Mouse (Mus musculus): ENCODE data around the gene Gm11084. TPM values are rescaled to one million over a fixed set of nuclear protein-coding genes. Genes with fewer than 3 reads are reported as not detected.

The Gm11084 gene
- polyA plus RNA-seq, 1 experiment from 2014 or later = not detected

GRCm38 (mm10) chr2:72970831-72971230, 15.7 kb downstream of the Gm11084 start:
- no peak for ATAC-seq (ENCODE audit: low FRiP score)

GRCm38 (mm10) chr2:72970302-72970701, 16.2 kb downstream of the Gm11084 start:
- Histone ChIP-seq H3K9me3 (ENCODE audit: control insufficient read depth, low read length) (no peaks in the 10 kb centered on the region), H3K9ac (no peak overlapping the region), H3K4me1 (replicated peaks; ENCODE audit: control insufficient read depth, insufficient read depth, low read length) (peaks cover 7% of the 10 kb centered on the region), H3K27me3 (ENCODE audit: control insufficient read depth, insufficient read depth, low read length) (no peaks in the 10 kb centered on the region), H3K27ac (no peak overlapping the region), H3K4me3 (replicated peaks; ENCODE audit: low read length) (no peak overlapping the region), H3K4me2 (replicated peaks) (no peak overlapping the region), H3K36me3 (replicated peaks; ENCODE audit: control insufficient read depth, insufficient read depth) (peaks cover 29% of the 10 kb centered on the region)
- ATAC-seq (ENCODE audit: low FRiP score) = no peak
- WGBS = 93% methylated on average over 4 of the region's 4 CpGs
- DNase-seq (ENCODE audit: low spot score) = no peak

More at GRCm38 (mm10) chr2:72970831-72971230, 15.7 kb downstream of the Gm11084 start:
- Histone ChIP-seq H3K27me3 (ENCODE audit: control insufficient read depth, insufficient read depth, low read length) (no peaks in the 10 kb centered on the region), H3K4me1 (replicated peaks; ENCODE audit: control insufficient read depth, insufficient read depth, low read length) (peaks cover 12% of the 10 kb centered on the region), H3K4me3 (replicated peaks; ENCODE audit: low read length) (no peak overlapping the region), H3K9me3 (ENCODE audit: control insufficient read depth, low read length) (no peaks in the 10 kb centered on the region), H3K27ac (no peak overlapping the region), H3K9ac (no peak overlapping the region), H3K36me3 (replicated peaks; ENCODE audit: control insufficient read depth, insufficient read depth) (peaks cover 33% of the 10 kb centered on the region), H3K4me2 (replicated peaks) (no peak overlapping the region)
- WGBS = 91% methylated on average over 6 of the region's 6 CpGs
- no peak for DNase-seq (ENCODE audit: low spot score)

GRCm38 (mm10) chr2:72968536-72968935, 18.0 kb downstream of the Gm11084 start:
- Histone ChIP-seq H3K27me3 (ENCODE audit: control insufficient read depth, insufficient read depth, low read length) (no peaks in the 10 kb centered on the region), H3K36me3 (replicated peaks; ENCODE audit: control insufficient read depth, insufficient read depth) (peaks cover 29% of the 10 kb centered on the region), H3K4me1 (replicated peaks; ENCODE audit: control insufficient read depth, insufficient read depth, low read length) (no peaks in the 10 kb centered on the region), H3K27ac (no peak overlapping the region), H3K9me3 (ENCODE audit: control insufficient read depth, low read length) (no peaks in the 10 kb centered on the region), H3K4me3 (replicated peaks; ENCODE audit: low read length) (no peak overlapping the region), H3K4me2 (replicated peaks) (no peak overlapping the region), H3K9ac (no peak overlapping the region)
- ATAC-seq (ENCODE audit: low FRiP score) (no peak), DNase-seq (ENCODE audit: low spot score) (no peak)
- 100% methylated on average over 1 of the region's 1 CpGs for WGBS

- no peak overlapping the region for H3K4me3 ChIP-seq (replicated peaks; ENCODE audit: low read length)
- no peak overlapping the region for H3K4me2 ChIP-seq (replicated peaks)
- WGBS = 94% methylated on average over 2 of the region's 2 CpGs
- H3K4me1 ChIP-seq (replicated peaks; ENCODE audit: control insufficient read depth, insufficient read depth, low read length) = no peaks in the 10 kb centered on the region
- ATAC-seq (ENCODE audit: low FRiP score) = no peak
- H3K27me3 ChIP-seq (ENCODE audit: control insufficient read depth, insufficient read depth, low read length) = no peaks in the 10 kb centered on the region
- no peak for DNase-seq (ENCODE audit: low spot score)
- no peak overlapping the region for H3K9ac ChIP-seq
- H3K9me3 ChIP-seq (ENCODE audit: control insufficient read depth, low read length) = no peaks in the 10 kb centered on the region
- no peak overlapping the region for H3K27ac ChIP-seq
- H3K36me3 ChIP-seq (replicated peaks; ENCODE audit: control insufficient read depth, insufficient read depth) = peaks cover 20% of the 10 kb centered on the region
Measured at GRCm38 (mm10) chr2:72965450-72965849, 21.1 kb downstream of the Gm11084 start.

- WGBS = over 99% methylated on average over 3 of the region's 3 CpGs
- no peak overlapping the region for H3K4me2 ChIP-seq (replicated peaks)
- no peak overlapping the region for H3K27ac ChIP-seq
- no peak overlapping the region for H3K4me3 ChIP-seq (replicated peaks; ENCODE audit: low read length)
- peaks cover 21% of the 10 kb centered on the region for H3K36me3 ChIP-seq (replicated peaks; ENCODE audit: control insufficient read depth, insufficient read depth)
- H3K9ac ChIP-seq = no peak overlapping the region
- H3K4me1 ChIP-seq (replicated peaks; ENCODE audit: control insufficient read depth, insufficient read depth, low read length) = no peaks in the 10 kb centered on the region
- H3K9me3 ChIP-seq (ENCODE audit: control insufficient read depth, low read length) = no peaks in the 10 kb centered on the region
- no peak for DNase-seq (ENCODE audit: low spot score)
- no peaks in the 10 kb centered on the region for H3K27me3 ChIP-seq (ENCODE audit: control insufficient read depth, insufficient read depth, low read length)
- no peak for ATAC-seq (ENCODE audit: low FRiP score)
Measured at GRCm38 (mm10) chr2:72956415-72956814, 30.1 kb downstream of the Gm11084 start.

- 98% methylated on average over 3 of the region's 3 CpGs for WGBS
- no peaks in the 10 kb centered on the region for H3K9me3 ChIP-seq (ENCODE audit: control insufficient read depth, low read length)
- no peak overlapping the region for H3K9ac ChIP-seq
- DNase-seq (ENCODE audit: low spot score) (no peak), ATAC-seq (ENCODE audit: low FRiP score) (no peak)
- H3K27ac ChIP-seq = no peak overlapping the region
- no peaks in the 10 kb centered on the region for H3K4me1 ChIP-seq (replicated peaks; ENCODE audit: control insufficient read depth, insufficient read depth, low read length)
- no peak overlapping the region for H3K4me3 ChIP-seq (replicated peaks; ENCODE audit: low read length)
- no peaks in the 10 kb centered on the region for H3K27me3 ChIP-seq (ENCODE audit: control insufficient read depth, insufficient read depth, low read length)
- no peak overlapping the region for H3K4me2 ChIP-seq (replicated peaks)
- H3K36me3 ChIP-seq (replicated peaks; ENCODE audit: control insufficient read depth, insufficient read depth) = peaks cover 18% of the 10 kb centered on the region
Measured at GRCm38 (mm10) chr2:72952979-72953378, 33.5 kb downstream of the Gm11084 start.

GRCm38 (mm10) chr2:72935937-72936336, 50.6 kb downstream of the Gm11084 start:
- H3K4me1 ChIP-seq (replicated peaks; ENCODE audit: control insufficient read depth, insufficient read depth, low read length) = no peaks in the 10 kb centered on the region
- DNase-seq (ENCODE audit: low spot score) (no peak), ATAC-seq (ENCODE audit: low FRiP score) (no peak)
- H3K36me3 ChIP-seq (replicated peaks; ENCODE audit: control insufficient read depth, insufficient read depth) = peaks cover 40% of the 10 kb centered on the region
- no peak overlapping the region for H3K4me3 ChIP-seq (replicated peaks; ENCODE audit: low read length)
- no peak overlapping the region for H3K4me2 ChIP-seq (replicated peaks)
- no peak overlapping the region for H3K27ac ChIP-seq
- no peaks in the 10 kb centered on the region for H3K9me3 ChIP-seq (ENCODE audit: control insufficient read depth, low read length)
- WGBS = 21% methylated on average over 1 of the region's 1 CpGs
- no peaks in the 10 kb centered on the region for H3K27me3 ChIP-seq (ENCODE audit: control insufficient read depth, insufficient read depth, low read length)
- H3K9ac ChIP-seq = no peak overlapping the region

GRCm38 (mm10) chr2:72932186-72932585, 54.3 kb downstream of the Gm11084 start:
- Histone ChIP-seq H3K4me2 (replicated peaks) (no peak overlapping the region), H3K27me3 (ENCODE audit: control insufficient read depth, insufficient read depth, low read length) (no peaks in the 10 kb centered on the region), H3K4me3 (replicated peaks; ENCODE audit: low read length) (no peak overlapping the region), H3K36me3 (replicated peaks; ENCODE audit: control insufficient read depth, insufficient read depth) (peaks cover 15% of the 10 kb centered on the region; the same call in 1 of the 2 replicates), H3K4me1 (replicated peaks; ENCODE audit: control insufficient read depth, insufficient read depth, low read length) (no peaks in the 10 kb centered on the region), H3K9me3 (ENCODE audit: control insufficient read depth, low read length) (no peaks in the 10 kb centered on the region), H3K9ac (no peak overlapping the region), H3K27ac (no peak overlapping the region)
- DNase-seq (ENCODE audit: low spot score) = no peak
- ATAC-seq (ENCODE audit: low FRiP score) = no peak

- no peak for ATAC-seq (ENCODE audit: low FRiP score)
- no peak overlapping the region for H3K27ac ChIP-seq
- no peaks in the 10 kb centered on the region for H3K27me3 ChIP-seq (ENCODE audit: control insufficient read depth, insufficient read depth, low read length)
- H3K4me3 ChIP-seq (replicated peaks; ENCODE audit: low read length) = no peak overlapping the region
- no peaks in the 10 kb centered on the region for H3K36me3 ChIP-seq (replicated peaks; ENCODE audit: control insufficient read depth, insufficient read depth)
- 66% methylated on average over 10 of the region's 10 CpGs for WGBS
- DNase-seq (ENCODE audit: low spot score) = no peak
- no peaks in the 10 kb centered on the region for H3K4me1 ChIP-seq (replicated peaks; ENCODE audit: control insufficient read depth, insufficient read depth, low read length)
- H3K9ac ChIP-seq = no peak overlapping the region
- H3K4me2 ChIP-seq (replicated peaks) = no peak overlapping the region
- no peaks in the 10 kb centered on the region for H3K9me3 ChIP-seq (ENCODE audit: control insufficient read depth, low read length)
Measured at GRCm38 (mm10) chr2:72924981-72925380, 61.5 kb downstream of the Gm11084 start.
